Comparison of ENCODE assay signal across 30 mouse cellular contexts in the genomic region with DNA sequence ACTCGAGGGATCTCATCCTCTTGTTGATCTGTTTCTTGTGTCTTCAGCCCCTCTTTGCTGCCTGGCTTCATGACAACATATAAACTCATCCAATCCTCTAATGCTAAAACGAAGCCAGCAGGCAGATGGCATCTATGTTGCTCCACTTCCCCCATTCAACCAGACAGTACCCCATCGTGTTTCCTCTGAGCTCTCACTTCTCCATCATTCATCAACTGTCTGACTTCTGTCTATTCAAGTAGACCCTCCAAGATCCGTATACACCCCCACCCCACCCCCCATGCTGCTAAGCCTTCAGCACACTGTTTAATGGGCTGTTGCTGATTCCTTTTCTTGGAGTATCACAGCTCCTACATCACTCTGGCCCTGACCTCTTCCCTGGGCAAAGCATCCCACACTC.
DNase-seq lines count a peak whose midpoint lies in the region; ATAC-seq and TF ChIP-seq lines count a peak whose summit lies in the region.
"Had no signal": no experiment of that assay in that cellular context is flagged by ENCODE, and none has a peak within 500 bp of the region (broad histone marks: within the 10 kb centered on the region; RNA-seq: fewer than 3 reads in every experiment).

No protein-coding gene starts in this region.

- H3K27ac ChIP-seq in hindbrain, postnatal 0 days = no peak overlapping the region
- no peak overlapping the region for H3K27ac ChIP-seq in hindbrain, embryonic 11.5 days (ENCODE audit: low read depth, low read length)
- H3K27ac ChIP-seq: embryonic facial prominence, embryonic 12.5 days; embryonic facial prominence, embryonic 15.5 days; forebrain, embryonic 12.5 days; heart, adult 2 months; heart, embryonic 10.5 days; heart, embryonic 13.5 days; hindbrain, embryonic 12.5 days; hindbrain, embryonic 15.5 days had no signal

- H3K4me1 ChIP-seq in hindbrain, postnatal 0 days (ENCODE audit: insufficient read depth, low read length) = 0 out of 2 replicates have a peak, but pooled peaks cover 3% of the 10 kb centered on the region
- peaks cover 3% of the 10 kb centered on the region; the same call in 1 of the 2 replicates for H3K4me1 ChIP-seq in hindbrain, embryonic 11.5 days (replicated peaks; ENCODE audit: control insufficient read depth, insufficient read depth, low read length)
- H3K4me1 ChIP-seq: embryonic facial prominence, embryonic 12.5 days; embryonic facial prominence, embryonic 15.5 days; heart, embryonic 10.5 days; heart, embryonic 13.5 days had no signal

- no peak for TF ChIP-seq CTCF in hindbrain, postnatal 0 days (IDR thresholded peaks at IDR 0.05; ENCODE audit: low read depth)
- no peak for TF ChIP-seq CTCF in brain, embryonic 14.5 days (IDR thresholded peaks at IDR 0.05; ENCODE audit: borderline replicate concordance, extremely low read depth, insufficient read depth, insufficient read length)

- H3K4me3 ChIP-seq in hindbrain, postnatal 0 days (ENCODE audit: low read length) = no peak overlapping the region
- H3K4me3 ChIP-seq in hindbrain, embryonic 11.5 days (ENCODE audit: low read depth, low read length) = no peak overlapping the region
- H3K4me3 ChIP-seq: embryonic facial prominence, embryonic 12.5 days; embryonic facial prominence, embryonic 15.5 days; forebrain, embryonic 12.5 days; heart, adult 2 months; heart, embryonic 10.5 days; heart, embryonic 13.5 days; hindbrain, embryonic 12.5 days; hindbrain, embryonic 15.5 days had no signal

- H3K36me3 ChIP-seq in hindbrain, postnatal 0 days (ENCODE audit: insufficient read depth, low read length) = no peaks in the 10 kb centered on the region
- no peaks in the 10 kb centered on the region for H3K36me3 ChIP-seq in hindbrain, embryonic 11.5 days (ENCODE audit: control insufficient read depth, insufficient read depth, low read length)
- H3K36me3 ChIP-seq: embryonic facial prominence, embryonic 12.5 days; embryonic facial prominence, embryonic 15.5 days; forebrain, embryonic 12.5 days; G1E; heart, embryonic 10.5 days; heart, embryonic 13.5 days; hindbrain, embryonic 12.5 days; hindbrain, embryonic 15.5 days had no signal

- WGBS in hindbrain, postnatal 0 days = 28% methylated on average over 4 of the region's 4 CpGs
- WGBS in hindbrain, embryonic 11.5 days = 52% methylated on average over 4 of the region's 4 CpGs

- ATAC-seq in hindbrain, postnatal 0 days = peak; percentile 29
- no peak for ATAC-seq in hindbrain, embryonic 11.5 days (ENCODE audit: low FRiP score)
- ATAC-seq: forebrain, embryonic 16.5 days; intestine, embryonic 16.5 days; Patski had no signal

- DNase-seq in cerebellum, postnatal 14 days = peak; percentile 53 to 71
- no peak for DNase-seq in cerebellum, postnatal 36 days
- DNase-seq in hindbrain, postnatal 0 days (ENCODE audit: low spot score) = peak; percentile 56
- DNase-seq in hindbrain, embryonic 11.5 days (ENCODE audit: low spot score) = no peak
- peak; percentile 41 for DNase-seq in brain, embryonic 14.5 days (ENCODE audit: low read depth)
- DNase-seq in retina, postnatal 1 day = peak; percentile 53
- DNase-seq in thymus, postnatal 4 days = no peak
- DNase-seq: adrenal gland, postnatal 10 days; adrenal gland, postnatal 36 days; B cell, adult 2 months; cerebellum, adult 11 months; cerebellum, adult 8-10 months; cerebellum, postnatal 25 days; gastrocnemius, postnatal 10 days; gastrocnemius, postnatal 36 days; heart, adult 2 months; heart, postnatal 14 days; heart, postnatal 4 days had no signal

- TF ChIP-seq POLR2A in brain, embryonic 14.5 days (IDR thresholded peaks at IDR 0.05; ENCODE audit: borderline replicate concordance, extremely low read depth, insufficient read depth, insufficient read length, poor library complexity, severe bottlenecking) = no peak

- no peak overlapping the region for H3K9ac ChIP-seq in hindbrain, postnatal 0 days (replicated peaks; ENCODE audit: low read length)
- no peak overlapping the region for H3K9ac ChIP-seq in hindbrain, embryonic 11.5 days (ENCODE audit: low read depth, low read length)
- H3K9ac ChIP-seq: embryonic facial prominence, embryonic 12.5 days; embryonic facial prominence, embryonic 15.5 days; forebrain, embryonic 12.5 days; heart, embryonic 13.5 days; hindbrain, embryonic 12.5 days; hindbrain, embryonic 15.5 days had no signal

- H3K4me2 ChIP-seq in hindbrain, postnatal 0 days (ENCODE audit: low read depth, low read length) = no peak overlapping the region
- no peak overlapping the region for H3K4me2 ChIP-seq in hindbrain, embryonic 11.5 days (replicated peaks; ENCODE audit: low read depth, low read length)
- H3K4me2 ChIP-seq: embryonic facial prominence, embryonic 12.5 days; embryonic facial prominence, embryonic 15.5 days; forebrain, embryonic 12.5 days; heart, embryonic 13.5 days; hindbrain, embryonic 12.5 days; hindbrain, embryonic 15.5 days had no signal

- no peaks in the 10 kb centered on the region for H3K9me3 ChIP-seq in hindbrain, postnatal 0 days (ENCODE audit: low read length)
- no peaks in the 10 kb centered on the region for H3K9me3 ChIP-seq in hindbrain, embryonic 11.5 days (ENCODE audit: control insufficient read depth, low read length)
- H3K9me3 ChIP-seq: embryonic facial prominence, embryonic 12.5 days; embryonic facial prominence, embryonic 15.5 days; forebrain, embryonic 12.5 days; heart, embryonic 10.5 days; heart, embryonic 13.5 days; hindbrain, embryonic 12.5 days; hindbrain, embryonic 15.5 days had no signal

- H3K27me3 ChIP-seq in hindbrain, postnatal 0 days (ENCODE audit: insufficient read depth, low read length) = no peaks in the 10 kb centered on the region
- H3K27me3 ChIP-seq in hindbrain, embryonic 11.5 days (ENCODE audit: control insufficient read depth, insufficient read depth, low read length) = no peaks in the 10 kb centered on the region
- H3K27me3 ChIP-seq: CH12.LX; embryonic facial prominence, embryonic 12.5 days; embryonic facial prominence, embryonic 15.5 days; forebrain, embryonic 12.5 days; heart, embryonic 13.5 days; hindbrain, embryonic 12.5 days; hindbrain, embryonic 15.5 days; Patski had no signal

Comparison
In these comparisons a context has a peak if more than half of its experiments do, and no peak if none do; other contexts are left out.
1. DNase-seq: peak in cerebellum, postnatal 14 days (2 of 2), hindbrain, postnatal 0 days (single experiment), brain, embryonic 14.5 days (single experiment) and retina, postnatal 1 day (single experiment); none in cerebellum, postnatal 36 days (0 of 2), hindbrain, embryonic 11.5 days (single experiment) and thymus, postnatal 4 days (single experiment).